Mouse (Mus musculus): ENCODE data around the gene Prss56. TPM values are rescaled to one million over a fixed set of nuclear protein-coding genes. Genes with fewer than 3 reads are reported as not detected.

The Prss56 gene
- polyA plus RNA-seq, 1 experiment from 2014 or later: not detected

GRCm38 (mm10) chr1:87214748-87215147, 31.6 kb downstream of the Prss56 start:
- no peak for DNase-seq
- peak overlapping the region; percentile 100 for H3K27ac ChIP-seq (ENCODE audit: low read depth)
- TF ChIP-seq CTCF (IDR thresholded peaks at IDR 0.05; ENCODE audit: low read depth) (no peak), EP300 (IDR thresholded peaks at IDR 0.05; ENCODE audit: low read depth) (no peak)

DNA sequence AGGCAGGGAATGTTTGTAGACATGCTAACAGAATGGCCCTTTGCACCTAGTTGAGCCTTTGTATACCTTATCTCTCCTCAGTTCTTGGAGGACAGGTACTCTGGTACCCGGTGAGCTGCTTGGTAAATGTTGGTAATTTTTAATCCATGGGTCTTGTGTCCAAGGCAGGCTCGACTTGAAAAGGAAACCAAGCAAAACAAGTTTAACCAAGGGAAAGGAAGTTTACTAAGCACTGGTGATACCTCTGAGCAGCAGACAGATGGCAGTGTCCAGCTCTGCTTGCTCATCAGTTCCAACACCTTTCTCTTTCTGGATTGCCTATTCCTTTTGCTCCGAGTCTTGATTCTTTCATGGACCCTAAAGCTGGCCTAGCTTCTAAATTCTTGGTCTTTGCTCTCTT, 34.8 kb downstream of the Prss56 start:
- Histone ChIP-seq H3K9me3 (ENCODE audit: low read length) (no peaks in the 10 kb centered on the region), H3K4me2 (ENCODE audit: low read depth, low read length) (peak overlapping the region; percentile 2; the same call in 1 of the 2 replicates), H3K27ac (ENCODE audit: low read depth) (peak overlapping the region; percentile 19; the same call in 1 of the 2 replicates), H3K9ac (replicated peaks) (no peak overlapping the region), H3K36me3 (replicated peaks; ENCODE audit: insufficient read depth, low read length) (peaks cover 43% of the 10 kb centered on the region), H3K4me3 (ENCODE audit: low read depth, low read length) (no peak overlapping the region), H3K4me1 (ENCODE audit: insufficient read depth) (peaks cover 36% of the 10 kb centered on the region), H3K27me3 (ENCODE audit: insufficient read depth, low read length) (no peaks in the 10 kb centered on the region)
- ATAC-seq (no peak), DNase-seq (no peak)
- WGBS (ENCODE audit: insufficient replicate concordance): 50% methylated on average over 3 of the region's 3 CpGs
- TF ChIP-seq CTCF (IDR thresholded peaks at IDR 0.05; ENCODE audit: low read depth) (peak; percentile 69), EP300 (IDR thresholded peaks at IDR 0.05; ENCODE audit: low read depth) (no peak)

More at GRCm38 (mm10) chr1:87214748-87215147, 31.6 kb downstream of the Prss56 start:
- no peak for ATAC-seq
- H3K9me3 ChIP-seq (ENCODE audit: low read length): no peaks in the 10 kb centered on the region
- H3K4me1 ChIP-seq (ENCODE audit: insufficient read depth): peaks cover 36% of the 10 kb centered on the region
- peaks cover 12% of the 10 kb centered on the region for H3K36me3 ChIP-seq (replicated peaks; ENCODE audit: insufficient read depth, low read length)
- 12% methylated on average over 4 of the region's 4 CpGs for WGBS (ENCODE audit: insufficient replicate concordance)
- H3K4me3 ChIP-seq (ENCODE audit: low read depth, low read length): peak overlapping the region; percentile 68
- no peaks in the 10 kb centered on the region for H3K27me3 ChIP-seq (ENCODE audit: insufficient read depth, low read length)
- peak overlapping the region; percentile 83 for H3K4me2 ChIP-seq (ENCODE audit: low read depth, low read length)
- peak overlapping the region; percentile 93 for H3K9ac ChIP-seq (replicated peaks)

- TF ChIP-seq CTCF (IDR thresholded peaks at IDR 0.05; ENCODE audit: low read depth) (no peak), EP300 (IDR thresholded peaks at IDR 0.05; ENCODE audit: low read depth) (no peak)
- 89% methylated on average over 8 of the region's 8 CpGs for WGBS (ENCODE audit: insufficient replicate concordance)
These were observed 42.6 kb downstream of the Prss56 start for GRCm38 (mm10) chr1:87225739-87226138.

GRCm38 (mm10) chr1:87226409-87227159, 43.5 kb downstream of the Prss56 start:
- H3K27ac ChIP-seq (ENCODE audit: low read depth): no peak overlapping the region
- TF ChIP-seq EP300 (IDR thresholded peaks at IDR 0.05; ENCODE audit: low read depth) (no peak), CTCF (IDR thresholded peaks at IDR 0.05; ENCODE audit: low read depth) (no peak)
- no peak overlapping the region for H3K9ac ChIP-seq (replicated peaks)
- no peak overlapping the region for H3K4me3 ChIP-seq (ENCODE audit: low read depth, low read length)
- no peaks in the 10 kb centered on the region for H3K27me3 ChIP-seq (ENCODE audit: insufficient read depth, low read length)
- H3K36me3 ChIP-seq (replicated peaks; ENCODE audit: insufficient read depth, low read length): peaks cover 85% of the 10 kb centered on the region
- 90% methylated on average over 1 of the region's 1 CpGs for WGBS (ENCODE audit: insufficient replicate concordance)
- ATAC-seq: no peak
- H3K9me3 ChIP-seq (ENCODE audit: low read length): no peaks in the 10 kb centered on the region
- no peak overlapping the region for H3K4me2 ChIP-seq (ENCODE audit: low read depth, low read length)
- no peak for DNase-seq
- no peaks in the 10 kb centered on the region for H3K4me1 ChIP-seq (ENCODE audit: insufficient read depth)

More at GRCm38 (mm10) chr1:87225739-87226138, 42.6 kb downstream of the Prss56 start:
- Histone ChIP-seq H3K4me3 (ENCODE audit: low read depth, low read length) (no peak overlapping the region), H3K9ac (replicated peaks) (no peak overlapping the region), H3K4me1 (ENCODE audit: insufficient read depth) (no peaks in the 10 kb centered on the region), H3K36me3 (replicated peaks; ENCODE audit: insufficient read depth, low read length) (peaks cover 93% of the 10 kb centered on the region), H3K27me3 (ENCODE audit: insufficient read depth, low read length) (no peaks in the 10 kb centered on the region), H3K27ac (ENCODE audit: low read depth) (no peak overlapping the region), H3K9me3 (ENCODE audit: low read length) (no peaks in the 10 kb centered on the region), H3K4me2 (ENCODE audit: low read depth, low read length) (no peak overlapping the region)
- ATAC-seq: no peak
- no peak for DNase-seq

GRCm38 (mm10) chr1:87227160-87227550, 44.0 kb downstream of the Prss56 start:
- Histone ChIP-seq H3K36me3 (replicated peaks; ENCODE audit: insufficient read depth, low read length) (peaks cover 84% of the 10 kb centered on the region), H3K9me3 (ENCODE audit: low read length) (no peaks in the 10 kb centered on the region)
- 89% methylated on average over 3 of the region's 3 CpGs for WGBS (ENCODE audit: insufficient replicate concordance)

GRCm38 (mm10) chr1:87230606-87231005, 47.5 kb downstream of the Prss56 start:
- Histone ChIP-seq H3K27ac (ENCODE audit: low read depth) (no peak overlapping the region), H3K9ac (replicated peaks) (no peak overlapping the region), H3K27me3 (ENCODE audit: insufficient read depth, low read length) (no peaks in the 10 kb centered on the region), H3K4me1 (ENCODE audit: insufficient read depth) (no peaks in the 10 kb centered on the region), H3K4me2 (ENCODE audit: low read depth, low read length) (no peak overlapping the region), H3K36me3 (replicated peaks; ENCODE audit: insufficient read depth, low read length) (peaks cover 63% of the 10 kb centered on the region), H3K9me3 (ENCODE audit: low read length) (no peaks in the 10 kb centered on the region), H3K4me3 (ENCODE audit: low read depth, low read length) (no peak overlapping the region)
- no peak for ATAC-seq
- TF ChIP-seq CTCF (IDR thresholded peaks at IDR 0.05; ENCODE audit: low read depth) (no peak), EP300 (IDR thresholded peaks at IDR 0.05; ENCODE audit: low read depth) (no peak)
- no peak for DNase-seq
- 78% methylated on average over 5 of the region's 5 CpGs for WGBS (ENCODE audit: insufficient replicate concordance)

More at GRCm38 (mm10) chr1:87227160-87227550, 44.0 kb downstream of the Prss56 start:
- H3K4me2 ChIP-seq (ENCODE audit: low read depth, low read length): no peak overlapping the region
- no peaks in the 10 kb centered on the region for H3K27me3 ChIP-seq (ENCODE audit: insufficient read depth, low read length)
- H3K9ac ChIP-seq (replicated peaks): no peak overlapping the region
- H3K4me3 ChIP-seq (ENCODE audit: low read depth, low read length): no peak overlapping the region
- H3K27ac ChIP-seq (ENCODE audit: low read depth): no peak overlapping the region
- TF ChIP-seq CTCF (IDR thresholded peaks at IDR 0.05; ENCODE audit: low read depth) (no peak), EP300 (IDR thresholded peaks at IDR 0.05; ENCODE audit: low read depth) (no peak)
- no peak for ATAC-seq
- H3K4me1 ChIP-seq (ENCODE audit: insufficient read depth): no peaks in the 10 kb centered on the region
- DNase-seq: no peak
